ENCODE assay signal across 8 mouse cellular contexts in genomic region chr17:34894801-34895530, GRCm38 (mm10). TPM values are rescaled to one million over a fixed set of nuclear protein-coding genes. Genes with fewer than 3 reads are reported as not detected.
A peak's percentile ranks its signal among the peaks of the same experiment; 100 is the strongest.
DNase-seq lines count a peak whose midpoint lies in the region; ATAC-seq and TF ChIP-seq lines count a peak whose summit lies in the region.

No protein-coding gene starts in this region.

- H3K36me3 ChIP-seq in intestine, postnatal 0 days (ENCODE audit: control insufficient read depth, insufficient read depth): no peaks in the 10 kb centered on the region; the same call in 1 of the 2 replicates
- H3K36me3 ChIP-seq in limb, embryonic 15.5 days: peaks cover 8% of the 10 kb centered on the region; the same call in 1 of the 2 replicates
- no peaks in the 10 kb centered on the region for H3K36me3 ChIP-seq in midbrain, postnatal 0 days (ENCODE audit: insufficient read depth, low read length)

- H3K27me3 ChIP-seq in intestine, postnatal 0 days (replicated peaks; ENCODE audit: control insufficient read depth, insufficient read depth, low read length): no peaks in the 10 kb centered on the region
- H3K27me3 ChIP-seq in limb, embryonic 15.5 days: no peaks in the 10 kb centered on the region
- no peaks in the 10 kb centered on the region for H3K27me3 ChIP-seq in midbrain, postnatal 0 days (ENCODE audit: insufficient read depth, low read length)

- H3K4me1 ChIP-seq in intestine, postnatal 0 days (replicated peaks; ENCODE audit: control insufficient read depth, insufficient read depth, low read length): no peaks in the 10 kb centered on the region
- peaks cover 37% of the 10 kb centered on the region for H3K4me1 ChIP-seq in limb, embryonic 15.5 days
- H3K4me1 ChIP-seq in midbrain, postnatal 0 days (ENCODE audit: insufficient read depth, low read length): peaks cover 18% of the 10 kb centered on the region

- peak overlapping the region; percentile 77 for H3K9ac ChIP-seq in intestine, postnatal 0 days (ENCODE audit: low read depth, low read length)
- H3K9ac ChIP-seq in limb, embryonic 15.5 days: peak overlapping the region; percentile 69
- H3K9ac ChIP-seq in midbrain, postnatal 0 days (replicated peaks; ENCODE audit: low read length, poor library complexity, severe bottlenecking): peak overlapping the region; percentile 88

- WGBS in intestine, postnatal 0 days: 10% methylated on average over 39 of the region's 51 CpGs
- WGBS in limb, embryonic 15.5 days: 7% methylated on average over 50 of the region's 51 CpGs
- WGBS in midbrain, postnatal 0 days: 3% methylated on average over 44 of the region's 51 CpGs

- ATAC-seq in intestine, postnatal 0 days: no peak
- ATAC-seq in limb, embryonic 15.5 days (ENCODE audit: insufficient number of reproducible peaks, low FRiP score, low TSS enrichment, low read depth): 0 out of 2 replicates have a peak, but pooled peaks have one; percentile 3
- ATAC-seq in midbrain, postnatal 0 days (ENCODE audit: low FRiP score): peak; percentile 55

- H3K27ac ChIP-seq in intestine, postnatal 0 days (ENCODE audit: low read depth, low read length): peak overlapping the region; percentile 89
- peak overlapping the region; percentile 93 for H3K27ac ChIP-seq in limb, embryonic 15.5 days
- H3K27ac ChIP-seq in midbrain, postnatal 0 days (ENCODE audit: low read depth, low read length): peak overlapping the region; percentile 92

- peak overlapping the region; percentile 68 for H3K4me3 ChIP-seq in intestine, postnatal 0 days (ENCODE audit: low read depth, low read length)
- peak overlapping the region; percentile 74 for H3K4me3 ChIP-seq in limb, embryonic 15.5 days
- H3K4me3 ChIP-seq in midbrain, postnatal 0 days (ENCODE audit: low read depth, low read length): peak overlapping the region; percentile 71

- no peaks in the 10 kb centered on the region for H3K9me3 ChIP-seq in intestine, postnatal 0 days (ENCODE audit: control insufficient read depth)
- H3K9me3 ChIP-seq in limb, embryonic 15.5 days: no peaks in the 10 kb centered on the region
- no peaks in the 10 kb centered on the region for H3K9me3 ChIP-seq in midbrain, postnatal 0 days (ENCODE audit: low read length)

- peak; percentile 53 for DNase-seq in ovary, adult 18-20 months (ENCODE audit: low spot score)
- DNase-seq in ovary, postnatal 14 days (ENCODE audit: low spot score): no peak
- peak; percentile 64 to 65 for DNase-seq in cerebellum, postnatal 14 days
- DNase-seq in heart, adult 11 months: peak; percentile 98
- peak; percentile 31 for DNase-seq in midbrain, postnatal 0 days (ENCODE audit: low spot score)
- DNase-seq in thymus, postnatal 4 days: peak; percentile 40

- peak overlapping the region; percentile 97 for H3K4me2 ChIP-seq in intestine, postnatal 0 days (replicated peaks; ENCODE audit: low read depth)
- H3K4me2 ChIP-seq in limb, embryonic 15.5 days: peak overlapping the region; percentile 84
- peak overlapping the region; percentile 65 for H3K4me2 ChIP-seq in midbrain, postnatal 0 days (ENCODE audit: low read depth, low read length, poor library complexity, severe bottlenecking)

- TF ChIP-seq CTCF in intestine, postnatal 0 days (IDR thresholded peaks at IDR 0.05; ENCODE audit: low read depth): no peak
- no peak for TF ChIP-seq CTCF in midbrain, postnatal 0 days (IDR thresholded peaks at IDR 0.05)

RNA-seq across cellular contexts. Expression of gene C2, which starts 3.1 kb away (rescaled TPM):
- 60.3 and 66.2 TPM in 2 replicates for polyA plus RNA-seq in intestine, postnatal 0 days (2015; fragmentation: Nextera tagmentation; extraction: Ambion mirVana)
- polyA plus RNA-seq in limb, embryonic 15.5 days (2015; fragmentation: Nextera tagmentation; extraction: Ambion mirVana): 4.6 and 5.2 TPM in 2 replicates
- total RNA-seq in midbrain, postnatal 0 days (2014; rRNA removed): 2.9 and 3.1 TPM in 2 replicates
- polyA plus RNA-seq in midbrain, postnatal 0 days (2015; fragmentation: Nextera tagmentation; extraction: Ambion mirVana): 6.0 and 7.0 TPM in 2 replicates

RNA-seq across cellular contexts. Expression of gene Ehmt2, which starts 3.3 kb away (rescaled TPM):
- polyA plus RNA-seq in intestine, postnatal 0 days (2015; fragmentation: Nextera tagmentation; extraction: Ambion mirVana): 35.8 and 40.3 TPM in 2 replicates
- 64.6 and 78.1 TPM in 2 replicates for polyA plus RNA-seq in limb, embryonic 15.5 days (2015; fragmentation: Nextera tagmentation; extraction: Ambion mirVana)
- 312 and 375 TPM in 2 replicates for total RNA-seq in midbrain, postnatal 0 days (2014; rRNA removed)
- 58.8 and 69.0 TPM in 2 replicates for polyA plus RNA-seq in midbrain, postnatal 0 days (2015; fragmentation: Nextera tagmentation; extraction: Ambion mirVana)

RNA-seq across cellular contexts. Expression of gene Gm20547, which starts 13.1 kb away (rescaled TPM):
- polyA plus RNA-seq in intestine, postnatal 0 days (2015; fragmentation: Nextera tagmentation; extraction: Ambion mirVana): not detected in 2 replicates
- polyA plus RNA-seq in limb, embryonic 15.5 days (2015; fragmentation: Nextera tagmentation; extraction: Ambion mirVana): not detected in 2 replicates
- total RNA-seq in midbrain, postnatal 0 days (2014; rRNA removed): not detected in 2 replicates
- 0.10 and 0.25 TPM in 2 replicates for polyA plus RNA-seq in midbrain, postnatal 0 days (2015; fragmentation: Nextera tagmentation; extraction: Ambion mirVana)

RNA-seq across cellular contexts. Expression of gene Zbtb12, which starts 15.7 kb away (rescaled TPM):
- 0.74 and 1.1 TPM in 2 replicates for polyA plus RNA-seq in intestine, postnatal 0 days (2015; fragmentation: Nextera tagmentation; extraction: Ambion mirVana)
- polyA plus RNA-seq in limb, embryonic 15.5 days (2015; fragmentation: Nextera tagmentation; extraction: Ambion mirVana): 1.7 and 2.8 TPM in 2 replicates
- total RNA-seq in midbrain, postnatal 0 days (2014; rRNA removed): 36.9 and 39.1 TPM in 2 replicates
- 7.0 and 8.1 TPM in 2 replicates for polyA plus RNA-seq in midbrain, postnatal 0 days (2015; fragmentation: Nextera tagmentation; extraction: Ambion mirVana)

RNA-seq across cellular contexts. Expression of gene Slc44a4, which starts 19.3 kb away (rescaled TPM):
- polyA plus RNA-seq in intestine, postnatal 0 days (2015; fragmentation: Nextera tagmentation; extraction: Ambion mirVana): 119 and 128 TPM in 2 replicates
- polyA plus RNA-seq in limb, embryonic 15.5 days (2015; fragmentation: Nextera tagmentation; extraction: Ambion mirVana): 0.17 TPM in 1 of 2 replicates, not detected in the other
- total RNA-seq in midbrain, postnatal 0 days (2014; rRNA removed): 0.49 TPM in 1 of 2 replicates, not detected in the other
- polyA plus RNA-seq in midbrain, postnatal 0 days (2015; fragmentation: Nextera tagmentation; extraction: Ambion mirVana): 0.11 TPM in 1 of 2 replicates, not detected in the other
